Mouse (Mus musculus) heart, adult 2 months (tissue): Measurements from ENCODE around the gene A2ml1. TPM values are rescaled to one million over a fixed set of nuclear protein-coding genes. Genes with fewer than 3 reads are reported as not detected.

Experiments
- DNase-seq, 2 experiments: peaks; one replicate each; pipeline ENCODE4 v3.0.0; 2021
- H3K27ac ChIP-seq: fragments of 200-600 bp; 2 replicates; pipeline ENCODE4 v1.8.1; 2022
- H3K27me3 ChIP-seq: fragments of 200-500 bp; 2 replicates; pipeline ENCODE4 v1.6.1; 2012; ENCODE audit warnings: mild to moderate bottlenecking, low read length, inconsistent platforms, mixed read lengths; ENCODE audit not compliant: control insufficient read depth, insufficient read depth
- H3K36me3 ChIP-seq: fragments of 200-500 bp; 2 replicates; pipeline ENCODE4 v1.6.1; 2012; ENCODE audit warnings: low read length, inconsistent platforms; ENCODE audit not compliant: control insufficient read depth, insufficient read depth
- H3K4me1 ChIP-seq: fragments of 200-500 bp; 2 replicates; pipeline ENCODE4 v1.6.1; 2011; ENCODE audit warnings: low read length; ENCODE audit not compliant: control insufficient read depth, insufficient read depth
- H3K4me3 ChIP-seq: fragments of 200-600 bp; 2 replicates; pipeline ENCODE4 v1.8.1; 2022
- H3K79me2 ChIP-seq: fragments of 200-500 bp; replicated peaks from 2 replicates; pipeline ENCODE4 v1.6.1; 2012; ENCODE audit warnings: mild to moderate bottlenecking, inconsistent platforms, low read length, moderate library complexity, mixed read lengths; ENCODE audit not compliant: control insufficient read depth, insufficient read depth
- H3K9ac ChIP-seq: fragments of 200-500 bp; 2 replicates; pipeline ENCODE4 v1.6.1; 2012; ENCODE audit warnings: low read depth, mild to moderate bottlenecking, control low read depth, inconsistent platforms, low read length, mixed read lengths
- CTCF ChIP-seq: fragments of 200-600 bp; IDR thresholded peaks from 2 replicates; pipeline ENCODE4 v1.8.1; 2022; ENCODE audit warnings: antibody characterized with exemption, mild to moderate bottlenecking, moderate library complexity
- EP300 ChIP-seq: fragments of 200-500 bp; IDR thresholded peaks from 2 replicates; pipeline ENCODE4 v1.6.1; 2011; ENCODE audit warnings: low read depth, low read length, control low read depth; ENCODE audit not compliant: insufficient read depth
- POLR2A ChIP-seq: fragments of 200-500 bp; IDR thresholded peaks from 2 replicates; pipeline ENCODE4 v1.6.1; 2011; ENCODE audit warnings: mild to moderate bottlenecking, low read depth, low read length, control low read depth; ENCODE audit not compliant: insufficient read depth
- WGBS: fragments of 180-500 bp; shearing (Covaris S2); methylation state at CpG from one replicate; pipeline ENCODE4 v1.1.7; 2018; 5-methylcytosine and 5-hydroxymethylcytosine counted together
- intact Hi-C: fragments of 180-260 bp; cut with DNase I; formaldehyde crosslinking; loops from one replicate; pipeline ENCODE4 v1.15.1; 2025
- polyA plus RNA-seq: library from polyadenylated mRNA; depleted of rRNA; stranded (reverse); fragments of >200 nt; gene quantifications from 2 replicates; pipeline ENCODE4 v1.2.3, GENCODE M21; 2012
- total RNA-seq, 2 experiments: library from RNA; stranded (reverse); gene quantifications; 2 replicates each; pipeline ENCODE4 v1.2.3; 2021

Gene A2ml1
- total and polyA plus RNA-seq, 3 experiments, result 1.6 TPM; not detected in 2

DNA sequence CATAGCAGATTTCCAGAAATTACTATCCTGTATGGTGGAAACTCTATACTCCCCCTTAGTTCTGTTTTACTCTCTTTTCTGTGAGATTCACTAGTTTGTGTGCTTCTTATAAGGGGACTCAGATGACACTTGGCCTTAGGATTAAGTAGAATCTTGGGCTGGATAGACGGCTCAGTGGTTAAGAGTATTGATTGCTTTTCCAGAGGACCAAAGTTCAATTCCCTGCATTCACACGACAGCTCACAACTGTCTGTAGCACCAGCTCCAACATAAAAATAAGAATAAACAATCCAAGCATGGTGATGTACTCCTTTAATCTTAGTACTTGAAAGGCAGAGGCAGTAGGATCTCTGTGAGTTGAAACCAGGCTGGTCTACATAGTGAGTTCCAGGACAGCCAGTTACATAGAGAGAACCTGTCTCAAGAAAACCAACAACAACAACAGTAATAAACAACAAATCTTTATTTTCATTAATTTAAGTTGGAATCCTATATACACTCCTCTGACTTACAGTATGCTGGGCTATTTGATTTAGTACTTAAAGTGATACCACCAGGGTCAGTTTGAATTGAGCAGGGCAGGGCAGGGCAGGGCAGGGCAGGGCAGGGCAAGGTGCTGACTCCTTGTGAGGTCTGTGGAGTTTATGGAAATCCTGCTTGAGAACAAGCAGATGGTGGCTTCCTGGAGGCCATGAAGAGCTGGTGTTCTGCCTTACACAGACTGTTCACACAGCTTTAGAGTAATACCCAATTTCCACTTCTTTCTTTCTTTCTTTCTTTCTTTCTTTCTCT, 17.0 kb upstream of the A2ml1 start:
- no peaks in the 10 kb centered on the region for H3K27me3 ChIP-seq
- peaks cover 1% of the 10 kb centered on the region; the same call in 1 of the 2 replicates for H3K4me1 ChIP-seq
- no peak overlapping the region for H3K9ac ChIP-seq
- no peak for TF ChIP-seq CTCF
- no peak for TF ChIP-seq EP300
- no peak for TF ChIP-seq POLR2A
- no peak overlapping the region for H3K4me3 ChIP-seq
- DNase-seq, result no peak
- no peaks in the 10 kb centered on the region for H3K36me3 ChIP-seq
- intact Hi-C loops, result no loop called here
- H3K27ac ChIP-seq, result no peak overlapping the region
- WGBS, result 73% methylated on average over 2 of the region's 2 CpGs
- no peaks in the 10 kb centered on the region for H3K79me2 ChIP-seq

DNA sequence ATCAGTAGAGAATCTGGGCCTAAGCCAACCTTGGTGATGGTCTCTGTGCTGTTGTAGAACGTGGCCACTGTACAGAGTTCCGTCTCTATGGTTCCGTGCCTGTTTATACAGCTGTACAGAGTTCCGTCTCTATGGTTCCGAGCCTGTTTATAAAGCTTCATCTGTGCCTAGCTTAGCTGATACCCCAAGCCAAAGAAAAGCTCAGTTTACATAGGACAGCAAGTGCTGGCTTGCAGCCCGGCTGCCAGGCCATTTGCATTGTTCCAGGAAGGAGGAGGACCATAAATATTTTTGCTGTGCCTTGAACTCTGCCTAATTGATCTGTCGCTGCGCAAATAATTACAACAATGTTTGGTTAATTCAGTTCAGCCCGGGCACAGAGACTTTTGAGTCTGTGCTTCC, 15.7 kb upstream of the A2ml1 start:
- Histone ChIP-seq H3K79me2 (no peaks in the 10 kb centered on the region), H3K27ac (peak overlapping the region; percentile 33), H3K9ac (peak overlapping the region; percentile 67), H3K4me1 (peaks cover 1% of the 10 kb centered on the region; the same call in 1 of the 2 replicates), H3K27me3 (no peaks in the 10 kb centered on the region), H3K36me3 (no peaks in the 10 kb centered on the region), H3K4me3 (peak overlapping the region; percentile 38)
- TF ChIP-seq CTCF (no peak), POLR2A (no peak), EP300 (no peak)
- WGBS, result 28% methylated on average over 9 of the region's 9 CpGs
- intact Hi-C loops, result no loop called here
- DNase-seq, result peak; percentile 28 to 53

DNA sequence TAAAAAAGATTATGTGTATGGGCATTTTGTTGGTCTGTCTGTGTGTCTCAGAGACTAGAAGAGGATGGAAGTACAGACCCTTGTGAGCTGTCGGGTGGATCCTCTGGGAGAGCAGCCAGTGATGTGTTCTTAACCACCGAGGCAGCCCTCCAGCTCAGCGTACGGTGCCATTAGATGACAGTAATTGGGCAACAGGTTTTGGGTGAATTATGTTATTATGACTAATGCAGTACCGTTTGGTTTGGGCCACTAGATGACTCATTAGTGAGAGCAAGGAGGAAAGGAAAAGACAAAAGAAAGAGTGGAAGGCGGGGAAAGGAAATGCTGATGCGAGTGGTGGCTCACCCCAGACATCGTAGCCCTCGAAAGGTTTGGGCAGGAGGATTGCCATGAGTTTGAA, 13.2 kb upstream of the A2ml1 start:
- 73% methylated on average over 9 of the region's 9 CpGs for WGBS
- intact Hi-C loops, result no loop called here
- Histone ChIP-seq H3K4me3 (no peak overlapping the region), H3K9ac (no peak overlapping the region), H3K4me1 (peaks cover 1% of the 10 kb centered on the region; the same call in 1 of the 2 replicates), H3K27me3 (no peaks in the 10 kb centered on the region), H3K36me3 (no peaks in the 10 kb centered on the region), H3K27ac (no peak overlapping the region), H3K79me2 (no peaks in the 10 kb centered on the region)
- TF ChIP-seq POLR2A, result no peak
- TF ChIP-seq EP300, result no peak
- no peak for TF ChIP-seq CTCF
- no peak for DNase-seq

DNA sequence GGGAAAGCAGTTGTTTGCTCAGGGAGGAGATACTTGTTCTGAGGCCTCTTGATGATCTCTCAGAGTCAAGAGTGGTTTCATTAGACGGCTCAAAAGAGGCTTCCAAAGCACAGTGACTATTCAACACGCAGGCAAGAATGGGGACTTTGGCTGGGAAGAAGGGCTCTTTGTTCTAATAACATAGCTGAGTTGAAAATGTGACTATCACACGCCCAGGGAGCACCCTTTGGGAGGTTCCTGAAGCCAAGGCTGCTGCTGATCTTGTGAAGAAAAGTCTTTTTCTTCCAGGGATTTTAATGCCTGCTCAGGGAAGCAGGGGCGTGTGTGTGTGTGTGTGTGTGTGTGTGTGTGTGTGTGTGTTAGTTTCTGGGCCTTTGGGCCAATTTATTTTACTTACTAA, 8.0 kb upstream of the A2ml1 start:
- intact Hi-C loops, result no loop called here
- H3K79me2 ChIP-seq, result no peaks in the 10 kb centered on the region
- TF ChIP-seq CTCF (no peak), EP300 (no peak), POLR2A (no peak)

DNA sequence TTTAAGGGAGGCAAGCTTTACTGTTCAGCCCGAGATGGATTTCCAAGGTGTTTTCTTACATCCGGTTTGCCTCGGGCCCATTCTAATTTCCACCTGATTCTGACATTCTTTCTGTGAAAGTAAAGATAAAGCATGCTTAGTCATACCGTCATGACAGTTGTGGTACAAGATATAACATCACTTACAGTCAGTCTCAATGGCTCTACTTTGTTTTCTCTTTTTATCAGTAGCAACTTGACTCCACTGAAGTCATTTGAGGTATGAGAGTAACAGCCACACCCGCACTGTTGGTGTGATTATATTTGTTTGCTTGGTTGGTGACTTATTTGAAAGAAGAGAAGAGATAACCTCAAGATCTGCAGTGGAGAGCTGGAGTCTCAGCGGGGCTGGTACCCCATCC, 6.2 kb upstream of the A2ml1 start:
- Histone ChIP-seq H3K4me1 (no peaks in the 10 kb centered on the region), H3K79me2 (no peaks in the 10 kb centered on the region), H3K27me3 (no peaks in the 10 kb centered on the region), H3K4me3 (no peak overlapping the region), H3K9ac (no peak overlapping the region), H3K27ac (no peak overlapping the region), H3K36me3 (no peaks in the 10 kb centered on the region)
- 52% methylated on average over 6 of the region's 6 CpGs for WGBS
- intact Hi-C loops, result no loop called here
- TF ChIP-seq CTCF (no peak), POLR2A (no peak), EP300 (no peak)
- DNase-seq, result no peak

More for the DNA sequence above, 8.0 kb upstream of the A2ml1 start:
- DNase-seq, result no peak
- no peaks in the 10 kb centered on the region for H3K4me1 ChIP-seq
- H3K9ac ChIP-seq, result no peak overlapping the region
- H3K36me3 ChIP-seq, result no peaks in the 10 kb centered on the region
- H3K27me3 ChIP-seq, result no peaks in the 10 kb centered on the region
- H3K27ac ChIP-seq, result no peak overlapping the region
- 43% methylated on average over 4 of the region's 4 CpGs for WGBS
- H3K4me3 ChIP-seq, result no peak overlapping the region

DNA sequence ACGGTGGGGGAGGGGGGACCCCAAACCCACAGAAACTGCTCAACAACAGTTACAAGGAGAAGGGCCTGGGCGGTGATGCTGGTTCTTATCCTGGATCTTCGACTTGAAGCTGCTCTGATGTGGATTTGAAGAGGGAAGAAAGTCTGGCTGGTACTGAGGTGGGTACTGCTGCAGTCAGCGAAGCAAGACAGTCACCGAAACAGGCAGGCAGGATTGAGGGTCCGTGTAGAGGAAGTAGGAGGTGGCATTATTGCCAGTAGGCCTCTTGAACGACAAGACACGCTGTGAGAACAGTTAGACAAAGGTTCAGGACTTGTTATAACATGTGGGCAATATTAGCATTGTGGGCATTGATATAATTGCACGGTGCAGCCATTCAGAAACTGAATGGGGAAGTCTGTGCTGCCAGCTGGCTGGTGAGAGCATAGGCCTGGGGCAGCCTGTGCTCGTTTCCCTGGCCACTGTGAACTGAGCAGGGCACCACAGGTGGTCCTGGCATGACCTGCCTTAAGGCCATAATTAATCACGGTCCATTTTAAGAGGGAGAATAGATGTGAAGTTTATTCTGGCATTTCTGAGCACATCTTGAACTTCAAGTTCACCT, 4.3 kb upstream of the A2ml1 start:
- Histone ChIP-seq H3K9ac (no peak overlapping the region), H3K4me3 (no peak overlapping the region), H3K27ac (no peak overlapping the region), H3K36me3 (no peaks in the 10 kb centered on the region), H3K79me2 (no peaks in the 10 kb centered on the region), H3K27me3 (no peaks in the 10 kb centered on the region), H3K4me1 (no peaks in the 10 kb centered on the region)
- intact Hi-C loops, result no loop called here
- DNase-seq, result no peak
- 77% methylated on average over 11 of the region's 11 CpGs for WGBS
- no peak for TF ChIP-seq CTCF
- no peak for TF ChIP-seq POLR2A
- TF ChIP-seq EP300, result no peak
